13 mouse cellular contexts compared by ENCODE assay signal in the genomic region with DNA sequence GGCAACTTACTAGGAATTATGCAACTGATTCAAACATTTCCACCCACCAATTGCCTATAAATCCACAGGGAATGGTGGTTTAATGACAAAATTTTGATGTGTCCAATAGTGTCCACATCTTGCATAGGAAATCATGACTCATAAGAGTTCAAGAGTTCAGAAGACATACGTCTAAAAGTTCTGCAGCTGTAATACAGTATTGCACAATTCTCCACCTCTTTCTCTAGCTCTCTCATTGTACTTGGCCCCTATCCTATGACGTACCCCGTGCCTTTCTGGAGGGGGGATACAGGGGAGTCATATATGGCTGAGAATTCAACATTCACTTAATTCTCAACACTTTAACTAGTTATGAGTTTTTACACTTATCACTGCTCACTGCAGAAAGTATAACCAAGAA.
"Had no signal": no experiment of that assay in that cellular context is flagged by ENCODE, and none has a peak within 500 bp of the region (broad histone marks: within the 10 kb centered on the region; RNA-seq: fewer than 3 reads in every experiment).

No protein-coding gene starts in this region.

- H3K9ac ChIP-seq: limb, embryonic 12.5 days; liver, embryonic 14.5 days; neural tube, embryonic 15.5 days had no signal

- ATAC-seq: intestine, postnatal 0 days had no signal

- H3K4me3 ChIP-seq: left cerebral cortex, adult 2 months; limb, embryonic 12.5 days; midbrain, embryonic 10.5 days; myocyte; neural tube, embryonic 15.5 days had no signal

- H3K27ac ChIP-seq: left cerebral cortex, adult 2 months; limb, embryonic 12.5 days; liver, embryonic 14.5 days; midbrain, embryonic 10.5 days; neural tube, embryonic 15.5 days had no signal

- H3K9me3 ChIP-seq: limb, embryonic 12.5 days; midbrain, embryonic 10.5 days; neural tube, embryonic 15.5 days had no signal

- H3K4me2 ChIP-seq: limb, embryonic 12.5 days; neural tube, embryonic 15.5 days had no signal

- H3K36me3 ChIP-seq: limb, embryonic 12.5 days; midbrain, embryonic 10.5 days; neural tube, embryonic 15.5 days had no signal

- DNase-seq: kidney, adult 8-10 months; kidney, postnatal 25 days; lung, adult 18-20 months; lung, postnatal 4 days; midbrain, embryonic 14.5 days; thymus, postnatal 4 days had no signal

- H3K4me1 ChIP-seq: limb, embryonic 12.5 days; midbrain, embryonic 10.5 days; neural tube, embryonic 15.5 days had no signal

- H3K27me3 ChIP-seq: limb, embryonic 12.5 days; neural tube, embryonic 15.5 days had no signal
